Mouse (Mus musculus) right cerebral cortex, adult 18-20 months (tissue): ENCODE data around the gene Kl.

Experiments
- DNase-seq: peaks from one replicate; pipeline ENCODE4 v3.0.0; 2022; ENCODE audit warnings: mixed read lengths

Kl gene

GRCm38 (mm10) chr5:150952328-150952668 is at the start of gene Kl:
TSS of gene Kl (plus strand) at chr5:150952607.
- DNase-seq, result no peak

DNA sequence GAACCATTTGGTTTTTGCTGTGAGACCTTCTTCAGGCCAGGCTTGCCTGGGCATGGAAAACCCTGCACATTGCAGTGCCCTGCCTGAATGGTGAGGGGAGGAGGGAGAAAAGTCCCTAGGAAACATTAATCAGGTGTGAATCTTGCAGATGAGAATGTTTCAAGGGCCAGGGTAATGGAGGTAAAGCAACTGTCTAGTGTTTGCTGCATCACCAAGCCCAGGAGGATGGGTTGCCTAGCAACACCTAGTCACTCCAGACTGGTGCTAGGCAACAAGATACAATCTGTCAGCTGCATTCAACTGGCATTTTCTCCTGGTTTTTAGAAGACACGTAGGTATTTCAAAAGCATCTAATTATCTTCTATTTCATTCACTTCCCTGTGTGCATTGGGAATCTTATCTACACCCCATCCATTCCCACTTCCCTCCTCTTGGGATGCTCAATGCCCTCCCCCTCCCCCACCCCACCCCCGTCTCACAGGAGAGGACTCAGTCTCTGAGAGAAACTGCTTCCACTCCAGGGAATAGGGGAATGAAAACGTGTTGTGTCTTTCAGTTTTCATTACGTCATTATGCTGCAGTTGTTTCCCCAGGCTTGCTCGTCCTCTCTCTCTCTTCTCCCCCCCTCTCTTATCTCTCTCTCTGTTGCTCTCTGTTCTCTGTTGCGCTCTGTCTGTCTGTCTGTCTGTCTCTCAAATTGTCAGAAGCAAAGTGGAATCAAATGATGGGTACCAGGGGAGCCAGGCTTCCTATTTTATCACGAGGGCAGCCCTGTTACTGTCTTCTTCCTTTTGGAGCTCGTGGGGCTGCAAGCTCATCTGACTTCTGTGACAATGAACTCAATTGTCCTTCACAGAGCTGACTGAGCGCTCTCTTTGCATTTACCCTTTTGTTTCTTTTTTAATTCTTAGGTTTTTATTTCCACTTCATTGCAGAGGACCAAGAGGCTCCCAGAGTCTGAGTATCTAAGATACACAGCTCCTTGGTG is 46.1 kb upstream of the Kl start:
- peak; percentile 74 for DNase-seq

DNA sequence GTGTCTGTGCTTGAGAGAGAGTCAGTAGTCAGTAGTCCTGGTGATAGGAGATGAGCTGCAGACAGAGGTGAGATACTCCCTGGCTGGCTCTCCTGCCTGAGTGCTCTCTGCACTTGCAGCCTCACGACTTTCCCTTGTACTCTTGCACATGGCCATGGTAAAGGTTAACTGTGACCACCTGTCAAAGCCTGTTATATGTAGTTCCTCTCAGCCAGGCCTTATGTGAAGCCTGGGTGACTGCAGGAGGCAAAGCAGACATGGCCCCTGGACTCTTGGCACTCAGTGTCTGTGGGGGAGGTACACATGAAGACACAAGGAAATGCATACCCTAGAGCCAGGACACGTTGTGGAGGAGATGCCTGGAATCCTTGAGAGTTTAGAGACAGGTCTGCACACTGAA is 40.3 kb upstream of the Kl start:
- DNase-seq, result no peak

- no peak for DNase-seq
These were observed 39.8 kb upstream of the Kl start for GRCm38 (mm10) chr5:150912656-150913055.

GRCm38 (mm10) chr5:150915080-150916055 is 37.0 kb upstream of the Kl start:
- DNase-seq, result no peak

- DNase-seq, result no peak
These were observed 35.1 kb upstream of the Kl start for GRCm38 (mm10) chr5:150917131-150917858.

GRCm38 (mm10) chr5:150918599-150918998 is 33.8 kb upstream of the Kl start:
- DNase-seq, result no peak

DNA sequence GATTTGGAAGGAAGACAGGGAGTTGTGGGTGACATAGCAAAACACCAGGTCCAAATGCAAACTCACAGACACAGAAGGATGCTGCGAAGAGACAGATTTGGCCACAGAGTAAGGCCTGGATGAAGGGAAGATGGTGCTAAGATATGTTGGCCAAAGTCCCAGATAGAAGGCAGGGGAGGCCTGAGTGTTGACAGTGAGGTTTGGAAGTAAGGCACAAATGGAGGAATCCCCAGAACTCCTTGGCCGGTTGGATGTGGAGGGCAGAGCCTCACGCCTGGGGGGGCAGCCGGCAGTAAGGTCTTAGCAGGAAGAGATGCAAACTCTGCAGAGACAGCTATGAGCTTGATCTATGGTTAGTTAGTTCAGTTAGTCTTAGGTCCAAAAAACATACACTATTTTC is 33.1 kb upstream of the Kl start:
- DNase-seq, result no peak

DNA sequence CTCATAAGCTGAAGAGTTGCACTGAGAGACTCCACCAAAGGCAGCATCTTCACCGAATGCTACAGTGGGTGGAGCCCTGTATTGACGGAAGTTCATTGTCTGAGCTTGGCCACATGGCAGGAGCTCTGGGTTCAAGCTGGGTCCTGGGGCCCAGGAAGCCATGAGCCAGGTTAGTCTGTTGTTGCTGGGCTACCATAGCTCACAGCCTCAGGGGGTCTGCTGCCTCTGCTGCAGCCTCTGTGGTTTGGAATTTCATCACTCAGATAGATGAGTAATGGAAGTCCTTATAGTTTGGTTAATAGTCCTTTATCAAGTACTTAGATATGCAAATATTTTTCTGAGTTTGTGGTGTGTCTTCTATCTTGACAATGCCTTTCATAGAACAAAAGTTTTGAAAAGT is 32.4 kb upstream of the Kl start:
- DNase-seq, result no peak

- no peak for DNase-seq
These were observed 23.0 kb upstream of the Kl start for GRCm38 (mm10) chr5:150929406-150929805.

GRCm38 (mm10) chr5:150932596-150932995 is 19.8 kb upstream of the Kl start:
- no peak for DNase-seq

DNA sequence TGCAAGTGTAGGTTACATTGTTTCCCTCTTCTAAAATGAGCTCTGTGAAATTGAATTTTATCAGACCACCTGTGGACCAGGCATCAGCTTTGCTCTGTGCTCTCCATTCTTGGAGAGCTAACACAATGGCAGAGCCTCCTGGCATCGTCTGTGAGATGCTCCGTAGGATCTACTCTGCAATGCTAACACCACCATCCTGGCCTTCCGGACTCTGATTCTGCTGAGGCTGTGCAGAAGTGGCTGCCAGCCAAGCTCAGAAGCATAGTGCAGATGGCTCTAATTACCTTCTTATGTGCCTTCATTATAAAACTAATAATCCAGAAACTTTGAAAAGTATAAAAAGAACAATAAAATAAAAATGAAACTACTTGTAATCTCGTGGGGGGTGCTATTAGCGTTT is 16.2 kb upstream of the Kl start:
- DNase-seq, result no peak

DNA sequence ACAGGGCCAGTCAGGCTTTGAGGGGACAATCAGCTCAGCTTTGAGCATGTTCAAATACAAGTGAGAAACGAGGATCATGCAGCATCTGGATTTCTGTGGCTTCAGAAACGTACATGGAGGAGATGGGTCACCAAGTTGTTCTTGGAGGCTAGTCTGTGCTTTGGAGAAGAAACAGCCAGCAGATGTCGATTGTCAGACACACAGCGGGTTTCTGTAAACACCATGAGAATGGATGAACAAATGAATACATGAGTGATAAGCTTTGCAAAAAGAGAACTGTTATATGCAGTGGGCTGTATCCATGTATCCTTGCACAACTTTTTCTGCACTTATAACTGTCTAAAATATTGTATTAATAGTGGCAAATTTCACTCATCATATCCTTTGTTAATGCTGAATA is 15.6 kb upstream of the Kl start:
- no peak for DNase-seq

- no peak for DNase-seq
These were observed 14.9 kb upstream of the Kl start for GRCm38 (mm10) chr5:150937501-150937900.

DNA sequence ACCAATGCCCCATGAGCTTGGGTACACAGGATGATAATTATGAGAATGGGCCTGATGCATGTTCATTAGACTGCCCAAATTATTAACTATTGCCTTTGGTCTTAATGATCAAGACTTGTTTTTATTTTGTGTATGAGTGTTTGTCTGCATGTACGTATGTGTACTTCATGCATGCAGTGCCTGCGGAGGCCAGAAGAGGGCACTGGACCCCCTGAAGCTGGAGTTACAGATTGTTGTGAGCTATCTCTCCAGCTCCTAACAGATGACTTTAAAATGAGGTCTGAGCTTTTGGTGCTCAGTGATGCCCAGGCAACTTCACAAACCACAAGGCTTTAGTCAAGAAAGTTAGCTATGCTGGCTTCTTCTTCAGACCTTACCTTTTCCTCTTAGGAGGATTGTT is 6.8 kb upstream of the Kl start:
- no peak for DNase-seq

GRCm38 (mm10) chr5:150949131-150949530 is 3.3 kb upstream of the Kl start:
- no peak for DNase-seq

- peak; percentile 76 for DNase-seq
These were observed 1.1 kb upstream of the Kl start for GRCm38 (mm10) chr5:150951325-150951724.

GRCm38 (mm10) chr5:150952669-150953521 is 488 bp downstream of the Kl start:
- no peak for DNase-seq

GRCm38 (mm10) chr5:150954791-150955190 is 2.4 kb downstream of the Kl start:
- DNase-seq, result no peak

DNA sequence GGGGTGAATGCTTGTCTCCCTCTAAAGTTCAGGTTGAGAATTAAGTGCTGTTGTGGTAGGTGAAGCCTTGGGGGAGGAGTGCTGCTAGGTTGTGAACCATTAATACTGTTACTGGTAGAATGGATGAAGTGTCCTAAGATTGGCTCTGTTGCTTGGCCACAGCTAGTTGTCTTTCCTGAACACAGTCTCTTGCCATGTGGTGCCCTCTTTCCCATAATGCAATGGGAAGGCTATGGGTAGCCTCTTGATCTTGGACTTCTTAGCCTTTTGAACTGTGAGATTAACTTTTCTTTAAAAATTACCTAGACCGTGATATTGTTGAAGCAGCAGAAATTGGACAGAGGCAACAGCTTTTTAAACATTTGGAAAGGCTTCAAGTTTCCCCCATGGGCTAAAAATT is 7.5 kb downstream of the Kl start:
- DNase-seq, result no peak

DNA sequence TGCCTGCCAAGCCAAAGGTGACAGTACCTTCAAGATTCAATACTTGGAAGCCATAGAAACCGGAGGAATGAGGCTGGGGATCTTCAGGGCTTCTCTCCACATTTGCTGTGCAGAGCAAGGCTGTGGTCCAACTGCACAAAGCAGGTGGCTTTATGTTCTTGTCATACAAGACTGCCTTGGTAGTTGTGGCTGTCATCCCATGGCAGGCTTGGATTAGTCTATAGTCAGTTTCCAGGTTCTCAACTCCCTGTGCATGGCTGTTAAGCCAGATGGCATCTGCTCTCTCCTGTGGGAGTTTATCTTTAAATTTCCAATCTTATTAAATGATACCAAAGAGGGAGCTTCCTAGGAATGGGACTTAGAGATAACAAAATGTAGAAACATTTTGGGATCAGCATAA is 9.2 kb downstream of the Kl start:
- DNase-seq, result peak; percentile 8

- DNase-seq, result no peak
These were observed 10.3 kb downstream of the Kl start for GRCm38 (mm10) chr5:150962756-150963155.
